In genomic region chr4:88867366-88867925, GRCm38 (mm10) we compare ENCODE assay signal across 8 mouse cellular contexts. TPM values are rescaled to one million over a fixed set of nuclear protein-coding genes. Genes with fewer than 3 reads are reported as not detected.
DNase-seq lines count a peak whose midpoint lies in the region; ATAC-seq and TF ChIP-seq lines count a peak whose summit lies in the region.

No protein-coding gene starts in this region.

- H3K9ac ChIP-seq in embryonic facial prominence, embryonic 15.5 days: peak overlapping the region; percentile 28; the same call in 1 of the 2 replicates

- no peaks in the 10 kb centered on the region for H3K9me3 ChIP-seq in embryonic facial prominence, embryonic 15.5 days (replicated peaks)

- WGBS in bone marrow, adult 2 months: 2% methylated on average over 8 of the region's 8 CpGs
- WGBS in embryonic facial prominence, embryonic 15.5 days: under 1% methylated on average over 8 of the region's 8 CpGs

- H3K36me3 ChIP-seq in embryonic facial prominence, embryonic 15.5 days: no peaks in the 10 kb centered on the region

- H3K4me1 ChIP-seq in bone marrow, adult 2 months (ENCODE audit: control insufficient read depth, insufficient read depth, low read length): peaks cover 1% of the 10 kb centered on the region; the same call in 1 of the 2 replicates
- 0 out of 2 replicates have a peak, but pooled peaks cover 4% of the 10 kb centered on the region for H3K4me1 ChIP-seq in embryonic facial prominence, embryonic 15.5 days

- no peak overlapping the region for H3K27ac ChIP-seq in bone marrow, adult 2 months (ENCODE audit: control insufficient read depth, insufficient read depth, low read depth, low read length, poor library complexity)
- H3K27ac ChIP-seq in embryonic facial prominence, embryonic 15.5 days (replicated peaks): no peak overlapping the region

- no peak for ATAC-seq in embryonic facial prominence, embryonic 15.5 days (ENCODE audit: insufficient number of reproducible peaks, low FRiP score, low TSS enrichment, low read depth)

- TF ChIP-seq POLR2A in bone marrow, adult 2 months (IDR thresholded peaks at IDR 0.05; ENCODE audit: borderline replicate concordance, control insufficient read depth, low read depth, low read length): no peak

- H3K4me3 ChIP-seq in bone marrow, adult 2 months (replicated peaks; ENCODE audit: control insufficient read depth, low read depth, low read length): no peak overlapping the region
- H3K4me3 ChIP-seq in embryonic facial prominence, embryonic 15.5 days (replicated peaks): peak overlapping the region; percentile 52

- H3K4me2 ChIP-seq in embryonic facial prominence, embryonic 15.5 days (replicated peaks): peak overlapping the region; percentile 91

- DNase-seq in B cell, adult 2 months: peak; percentile 86
- peak; percentile 33 to 65 for DNase-seq in heart, adult 9 months (ENCODE audit: low spot score in 2 of 2)
- peak; percentile 75 for DNase-seq in kidney, adult 9 months
- peak; percentile 81 for DNase-seq in liver
- peak; percentile 53 to 68 for DNase-seq in monocyte, adult 2 months (ENCODE audit: low read depth in 1 of 2, low spot score in 2 of 2)
- peak; percentile 55 to 69 for DNase-seq in spleen, postnatal 14 days (ENCODE audit: low spot score in 2 of 2)

- peaks cover 3% of the 10 kb centered on the region; the same call in 1 of the 2 replicates for H3K27me3 ChIP-seq in embryonic facial prominence, embryonic 15.5 days

- peak; percentile 99 for TF ChIP-seq CTCF in bone marrow, adult 2 months (IDR thresholded peaks at IDR 0.05; ENCODE audit: control insufficient read depth, insufficient read depth, low read length)

RNA-seq across cellular contexts. Expression of gene Ifne, which starts 12.6 kb away (rescaled TPM):
- not detected in 2 replicates for polyA plus RNA-seq in bone marrow, adult 2 months (2011; ENCODE audit: insufficient read depth, insufficient read length, low replicate concordance, missing spikeins)
- polyA plus RNA-seq in embryonic facial prominence, embryonic 15.5 days (2015; fragmentation: Nextera tagmentation; extraction: Ambion mirVana): not detected in 2 replicates

RNA-seq across cellular contexts. Expression of gene Ifna1, which starts 17.6 kb away (rescaled TPM):
- polyA plus RNA-seq in bone marrow, adult 2 months (2011; ENCODE audit: insufficient read depth, insufficient read length, low replicate concordance, missing spikeins): not detected in 2 replicates
- polyA plus RNA-seq in embryonic facial prominence, embryonic 15.5 days (2015; fragmentation: Nextera tagmentation; extraction: Ambion mirVana): not detected in 2 replicates

RNA-seq across cellular contexts. Expression of gene Ifna4, which starts 25.8 kb away (rescaled TPM):
- polyA plus RNA-seq in bone marrow, adult 2 months (2011; ENCODE audit: insufficient read depth, insufficient read length, low replicate concordance, missing spikeins): not detected in 2 replicates
- not detected in 2 replicates for polyA plus RNA-seq in embryonic facial prominence, embryonic 15.5 days (2015; fragmentation: Nextera tagmentation; extraction: Ambion mirVana)

RNA-seq across cellular contexts. Expression of gene Ifna5, which starts 32.1 kb away (rescaled TPM):
- polyA plus RNA-seq in bone marrow, adult 2 months (2011; ENCODE audit: insufficient read depth, insufficient read length, low replicate concordance, missing spikeins): not detected in 2 replicates
- not detected in 2 replicates for polyA plus RNA-seq in embryonic facial prominence, embryonic 15.5 days (2015; fragmentation: Nextera tagmentation; extraction: Ambion mirVana)

RNA-seq across cellular contexts. Expression of gene Ifna6, which starts 40.2 kb away (rescaled TPM):
- not detected in 2 replicates for polyA plus RNA-seq in bone marrow, adult 2 months (2011; ENCODE audit: insufficient read depth, insufficient read length, low replicate concordance, missing spikeins)
- not detected in 2 replicates for polyA plus RNA-seq in embryonic facial prominence, embryonic 15.5 days (2015; fragmentation: Nextera tagmentation; extraction: Ambion mirVana)
